In the genomic region with DNA sequence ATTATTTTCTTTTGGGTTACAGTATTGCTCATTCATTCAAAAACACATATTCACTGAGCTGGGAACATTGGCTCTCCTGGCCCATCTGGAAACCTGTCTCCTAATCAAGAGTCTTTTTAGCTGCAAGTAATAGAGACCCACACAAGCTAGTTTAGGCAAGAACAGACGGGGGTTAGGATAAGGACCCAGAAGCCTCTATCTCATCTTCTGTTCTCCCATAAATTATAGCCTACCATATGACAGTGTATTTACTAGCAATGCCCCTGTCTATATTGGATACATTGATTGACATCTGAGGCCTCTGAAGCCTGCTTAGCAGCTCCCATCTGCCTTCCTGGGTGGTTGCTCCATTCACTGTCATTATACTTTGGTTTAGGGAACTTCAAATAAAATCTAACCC, we compare ENCODE assay signal across 27 mouse cellular contexts.
DNase-seq lines count a peak whose midpoint lies in the region; ATAC-seq and TF ChIP-seq lines count a peak whose summit lies in the region.
"Had no signal": no experiment of that assay in that cellular context is flagged by ENCODE, and none has a peak within 500 bp of the region (broad histone marks: within the 10 kb centered on the region; RNA-seq: fewer than 3 reads in every experiment).

No protein-coding gene starts in this region.

- H3K4me1 ChIP-seq in forebrain, embryonic 14.5 days (ENCODE audit: control insufficient read depth, insufficient read depth, low read length), result peaks cover 4% of the 10 kb centered on the region; the same call in 1 of the 2 replicates
- no peaks in the 10 kb centered on the region for H3K4me1 ChIP-seq in forebrain, embryonic 10.5 days
- H3K4me1 ChIP-seq in liver, embryonic 12.5 days, result peaks cover 42% of the 10 kb centered on the region
- peaks cover 42% of the 10 kb centered on the region for H3K4me1 ChIP-seq in liver, embryonic 13.5 days (replicated peaks)
- H3K4me1 ChIP-seq: embryonic facial prominence, embryonic 12.5 days; limb, embryonic 15.5 days; neural tube, embryonic 12.5 days had no signal

- WGBS in forebrain, embryonic 14.5 days, result 53% methylated on average over 1 of the region's 1 CpGs
- WGBS in forebrain, embryonic 10.5 days, result 81% methylated on average over 1 of the region's 1 CpGs
- WGBS in liver, embryonic 12.5 days (ENCODE audit: insufficient replicate concordance), result 36% methylated on average over 1 of the region's 1 CpGs
- WGBS in liver, embryonic 13.5 days (ENCODE audit: insufficient replicate concordance), result 42% methylated on average over 1 of the region's 1 CpGs

- H3K4me3 ChIP-seq in forebrain, embryonic 14.5 days (ENCODE audit: low read depth, low read length), result no peak overlapping the region
- H3K4me3 ChIP-seq in forebrain, embryonic 10.5 days, result no peak overlapping the region
- H3K4me3 ChIP-seq in liver, embryonic 12.5 days, result no peak overlapping the region
- no peak overlapping the region for H3K4me3 ChIP-seq in liver, embryonic 13.5 days (replicated peaks)
- H3K4me3 ChIP-seq: embryonic facial prominence, embryonic 12.5 days; heart, embryonic 10.5 days; limb, embryonic 15.5 days; neural tube, embryonic 12.5 days had no signal

- DNase-seq in forebrain, embryonic 14.5 days (ENCODE audit: low spot score), result peak; percentile 14
- no peak for DNase-seq in forebrain, embryonic 10.5 days (ENCODE audit: extremely low spot score, low spot score)
- no peak for DNase-seq in liver
- DNase-seq in brain, embryonic 14.5 days (ENCODE audit: low read depth), result peak; percentile 45
- peak; percentile 26 for DNase-seq in liver, embryonic 13.5 days
- no peak for DNase-seq in thymus, postnatal 4 days
- no peak for DNase-seq in lung, postnatal 36 days
- DNase-seq: adrenal gland, postnatal 25 days; cerebellum, adult 18-20 months; cerebellum, postnatal 25 days; heart, postnatal 4 days; kidney, adult 8-10 months; kidney, postnatal 10 days; left cerebral cortex, postnatal 4 days; retina, postnatal 1 day; right cerebral cortex, postnatal 25 days; spleen, adult 18-20 months; thymus, postnatal 14 days had no signal

- ATAC-seq in forebrain, embryonic 14.5 days, result peak; percentile 42; the same call in 1 of the 2 replicates
- peak; percentile 45; the same call in 1 of the 2 replicates for ATAC-seq in liver, embryonic 12.5 days
- ATAC-seq in liver, embryonic 13.5 days (ENCODE audit: low read depth), result peak; percentile 37
- ATAC-seq: CD4-positive, CD25-positive, alpha-beta regulatory T cell, adult 4 months; inflammation-experienced regulatory T-cells, adult 6 months had no signal

- H3K36me3 ChIP-seq in forebrain, embryonic 14.5 days (ENCODE audit: control insufficient read depth, insufficient read depth, low read length), result no peaks in the 10 kb centered on the region
- H3K36me3 ChIP-seq in forebrain, embryonic 10.5 days (replicated peaks), result no peaks in the 10 kb centered on the region
- no peaks in the 10 kb centered on the region for H3K36me3 ChIP-seq in liver, embryonic 12.5 days
- H3K36me3 ChIP-seq in liver, embryonic 13.5 days, result no peaks in the 10 kb centered on the region
- H3K36me3 ChIP-seq: embryonic facial prominence, embryonic 12.5 days; heart, embryonic 10.5 days; limb, embryonic 15.5 days; neural tube, embryonic 12.5 days had no signal

- no peak overlapping the region for H3K27ac ChIP-seq in forebrain, embryonic 14.5 days (ENCODE audit: low read depth, low read length)
- H3K27ac ChIP-seq in forebrain, embryonic 10.5 days, result no peak overlapping the region
- H3K27ac ChIP-seq in liver, embryonic 12.5 days, result peak overlapping the region; percentile 89
- peak overlapping the region; percentile 85 for H3K27ac ChIP-seq in liver, embryonic 13.5 days
- H3K27ac ChIP-seq: embryonic facial prominence, embryonic 12.5 days; heart, embryonic 10.5 days; hindbrain, embryonic 14.5 days; limb, embryonic 15.5 days; macrophage; neural tube, embryonic 12.5 days had no signal

- TF ChIP-seq CTCF in brain, embryonic 14.5 days (IDR thresholded peaks at IDR 0.05; ENCODE audit: borderline replicate concordance, extremely low read depth, insufficient read depth, insufficient read length), result no peak

- no peak overlapping the region for H3K9ac ChIP-seq in forebrain, embryonic 14.5 days (ENCODE audit: low read length)
- no peak overlapping the region for H3K9ac ChIP-seq in liver, embryonic 12.5 days
- H3K9ac ChIP-seq in liver, embryonic 13.5 days, result no peak overlapping the region
- H3K9ac ChIP-seq: embryonic facial prominence, embryonic 12.5 days; hindbrain, embryonic 14.5 days; limb, embryonic 15.5 days; neural tube, embryonic 12.5 days had no signal

- TF ChIP-seq POLR2A in brain, embryonic 14.5 days (IDR thresholded peaks at IDR 0.05; ENCODE audit: borderline replicate concordance, extremely low read depth, insufficient read depth, insufficient read length, poor library complexity, severe bottlenecking), result no peak

- H3K4me2 ChIP-seq in forebrain, embryonic 14.5 days (ENCODE audit: low read length), result no peak overlapping the region
- H3K4me2 ChIP-seq in liver, embryonic 12.5 days, result 0 out of 2 replicates have a peak overlapping the region, but pooled peaks have one; percentile 21
- no peak overlapping the region for H3K4me2 ChIP-seq in liver, embryonic 13.5 days
- H3K4me2 ChIP-seq: embryonic facial prominence, embryonic 12.5 days; hindbrain, embryonic 14.5 days; limb, embryonic 15.5 days; neural tube, embryonic 12.5 days had no signal

- no peaks in the 10 kb centered on the region for H3K27me3 ChIP-seq in forebrain, embryonic 14.5 days (replicated peaks; ENCODE audit: control insufficient read depth, insufficient read depth, low read length)
- H3K27me3 ChIP-seq in forebrain, embryonic 10.5 days (ENCODE audit: poor library complexity, severe bottlenecking), result no peaks in the 10 kb centered on the region
- no peaks in the 10 kb centered on the region for H3K27me3 ChIP-seq in liver, embryonic 12.5 days (replicated peaks)
- no peaks in the 10 kb centered on the region for H3K27me3 ChIP-seq in liver, embryonic 13.5 days
- H3K27me3 ChIP-seq: embryonic facial prominence, embryonic 12.5 days; limb, embryonic 15.5 days; neural tube, embryonic 12.5 days had no signal

- no peaks in the 10 kb centered on the region for H3K9me3 ChIP-seq in forebrain, embryonic 14.5 days (replicated peaks; ENCODE audit: control insufficient read depth, low read length)
- no peaks in the 10 kb centered on the region for H3K9me3 ChIP-seq in forebrain, embryonic 10.5 days
- no peaks in the 10 kb centered on the region for H3K9me3 ChIP-seq in liver, embryonic 12.5 days (replicated peaks)
- no peaks in the 10 kb centered on the region for H3K9me3 ChIP-seq in liver, embryonic 13.5 days (replicated peaks)
- H3K9me3 ChIP-seq: embryonic facial prominence, embryonic 12.5 days; heart, embryonic 10.5 days; limb, embryonic 15.5 days; neural tube, embryonic 12.5 days had no signal

Comparison
In these comparisons a context has a peak if more than half of its experiments do, and no peak if none do; other contexts are left out.
1. DNase-seq: peak in forebrain, embryonic 14.5 days (single experiment), brain, embryonic 14.5 days (single experiment) and liver, embryonic 13.5 days (single experiment); none in forebrain, embryonic 10.5 days (single experiment), liver (single experiment), thymus, postnatal 4 days (single experiment) and lung, postnatal 36 days (single experiment).
2. H3K27ac ChIP-seq: peak in liver, embryonic 12.5 days (single experiment) and liver, embryonic 13.5 days (single experiment); none in forebrain, embryonic 14.5 days (single experiment) and forebrain, embryonic 10.5 days (single experiment).
3. Peak in every context shown above with its lines, with median percentiles within 50 percentile points of each other: ATAC-seq.